Mouse (Mus musculus): ENCODE data around the gene Myadml2. TPM values are rescaled to one million over a fixed set of nuclear protein-coding genes. Genes with fewer than 3 reads are reported as not detected.
A peak's percentile ranks its signal among the peaks of the same experiment; 100 is the strongest.

The Myadml2 gene
- polyA plus RNA-seq, 1 experiment from 2014 or later, result 10.9 TPM

DNA sequence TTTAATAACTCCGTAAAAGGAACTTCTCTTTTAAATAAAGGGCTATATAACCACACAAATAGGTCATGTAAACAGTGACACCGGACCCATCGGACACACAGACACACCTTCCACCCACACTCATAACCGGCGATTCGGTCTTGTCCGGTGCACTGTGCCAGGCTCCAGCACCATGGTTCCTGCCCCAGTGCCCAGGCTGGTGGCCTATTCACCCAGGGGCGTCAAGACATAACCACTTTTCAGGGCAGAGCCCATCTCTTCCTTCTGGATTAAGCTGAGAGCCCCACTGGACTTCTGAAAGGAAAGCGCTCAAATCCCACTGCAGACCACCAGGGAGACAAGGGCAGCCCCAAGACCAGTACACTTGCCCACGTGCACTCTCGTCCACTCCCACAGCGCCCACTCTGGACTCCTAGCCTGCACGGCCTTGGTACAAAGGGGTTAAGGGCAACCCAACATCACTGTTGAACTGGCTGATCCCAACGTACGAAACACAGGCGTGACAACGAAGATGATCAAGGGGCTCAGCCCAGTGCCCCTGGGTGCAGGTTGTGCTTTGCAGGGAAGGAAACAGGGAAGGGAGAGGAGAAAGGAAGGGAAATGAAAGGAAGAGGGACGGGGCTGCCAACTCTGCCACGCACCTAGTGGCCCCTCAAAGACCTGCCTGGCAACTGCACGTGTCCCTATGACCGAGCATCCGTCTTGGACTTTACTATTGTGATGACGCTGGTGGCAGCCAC is 19.2 kb downstream of the Myadml2 start:
- Histone ChIP-seq H3K9me3 (replicated peaks) (no peaks in the 10 kb centered on the region), H3K4me2 (peak overlapping the region; percentile 86), H3K9ac (no peak overlapping the region; the same call in 1 of the 2 replicates), H3K27ac (ENCODE audit: poor library complexity, severe bottlenecking) (no peak overlapping the region), H3K4me1 (replicated peaks) (peaks cover 58% of the 10 kb centered on the region), H3K27me3 (replicated peaks) (no peaks in the 10 kb centered on the region), H3K36me3 (peaks cover 24% of the 10 kb centered on the region), H3K4me3 (peak overlapping the region; percentile 86; the same call in 1 of the 2 replicates)
- WGBS, result 94% methylated on average over 23 of the region's 23 CpGs
- no peak for ATAC-seq (ENCODE audit: insufficient number of reproducible peaks, low FRiP score)

DNA sequence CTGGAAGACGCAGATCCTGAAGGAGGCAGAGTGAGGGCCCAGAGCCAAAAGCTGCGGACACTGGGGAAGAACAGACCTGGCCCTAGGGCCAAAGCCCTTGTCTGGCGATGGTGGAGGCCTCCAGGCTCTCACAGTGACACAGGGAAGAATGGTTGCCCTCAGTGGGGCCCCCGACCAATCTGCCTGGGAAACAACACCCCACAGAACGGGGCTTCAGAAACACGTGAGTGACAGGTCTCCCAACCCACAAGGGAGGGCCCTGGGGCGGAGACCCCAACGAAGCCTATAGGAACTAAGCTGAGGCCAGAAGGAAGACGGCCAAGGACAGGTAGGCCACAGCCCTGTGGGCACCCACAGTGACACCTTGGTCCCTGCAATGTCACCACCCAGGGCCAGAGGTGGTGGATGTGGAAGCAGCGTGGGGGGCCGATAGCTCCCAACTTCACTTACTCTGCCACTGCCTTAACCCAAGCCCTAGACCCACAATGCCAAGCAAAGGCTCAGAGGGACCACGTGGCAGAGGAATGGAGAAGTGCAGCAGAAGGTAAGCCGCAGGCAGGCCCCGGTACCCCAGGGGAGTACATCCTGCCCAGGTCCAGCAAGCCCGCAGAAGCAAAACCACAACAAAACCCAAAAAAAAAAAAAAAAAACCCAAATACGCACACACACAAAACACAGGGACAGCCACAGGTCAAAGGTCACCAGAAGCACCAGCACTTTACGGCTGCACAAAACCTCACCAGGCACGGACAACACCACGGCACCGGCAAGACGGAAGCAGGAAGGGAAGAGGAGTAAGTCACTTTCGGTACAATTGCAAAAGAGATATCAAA is 20.3 kb downstream of the Myadml2 start:
- ATAC-seq (ENCODE audit: insufficient number of reproducible peaks, low FRiP score), result no peak
- Histone ChIP-seq H3K4me3 (no peak overlapping the region), H3K9ac (no peak overlapping the region; the same call in 1 of the 2 replicates), H3K4me2 (no peak overlapping the region), H3K4me1 (replicated peaks) (peaks cover 59% of the 10 kb centered on the region), H3K36me3 (peaks cover 27% of the 10 kb centered on the region), H3K27ac (ENCODE audit: poor library complexity, severe bottlenecking) (no peak overlapping the region), H3K9me3 (replicated peaks) (no peaks in the 10 kb centered on the region), H3K27me3 (replicated peaks) (no peaks in the 10 kb centered on the region)
- 87% methylated on average over 22 of the region's 22 CpGs for WGBS

DNA sequence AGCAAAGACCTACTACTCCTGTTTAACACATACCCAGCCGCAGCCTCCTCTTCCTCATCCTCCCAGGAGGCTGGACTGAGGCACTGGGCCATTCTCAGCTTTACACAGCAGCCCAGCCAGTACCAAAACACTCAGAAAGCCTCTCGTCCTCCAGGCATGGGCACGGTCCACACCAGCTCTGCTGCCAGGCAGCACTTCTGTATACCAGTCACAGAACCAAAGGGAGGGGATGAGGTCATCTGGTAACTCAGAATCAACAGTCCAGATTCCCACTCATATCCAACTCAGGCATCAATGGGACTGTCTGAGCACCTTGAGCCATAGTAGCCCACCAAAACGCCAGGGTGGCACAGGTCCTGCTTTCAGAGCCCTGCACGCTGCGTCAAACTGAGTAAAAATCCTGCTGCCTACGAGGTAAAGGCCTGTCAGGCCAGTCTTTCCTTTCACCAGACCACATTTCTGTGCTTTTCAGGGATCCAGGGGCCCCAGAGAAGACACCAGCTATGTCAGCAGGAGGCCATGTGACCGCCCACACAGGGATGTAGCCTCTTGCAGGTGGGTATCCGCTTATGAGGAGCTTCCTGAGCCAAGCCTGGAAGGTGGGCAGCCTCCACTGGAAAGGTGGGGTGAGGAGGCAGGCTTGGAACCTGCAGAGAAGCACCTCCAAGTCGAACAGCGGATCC is 21.0 kb downstream of the Myadml2 start:
- Histone ChIP-seq H3K9ac (no peak overlapping the region), H3K4me2 (no peak overlapping the region), H3K27ac (ENCODE audit: poor library complexity, severe bottlenecking) (no peak overlapping the region), H3K27me3 (replicated peaks) (no peaks in the 10 kb centered on the region), H3K9me3 (replicated peaks) (no peaks in the 10 kb centered on the region), H3K4me3 (no peak overlapping the region), H3K36me3 (peaks cover 35% of the 10 kb centered on the region), H3K4me1 (replicated peaks) (peaks cover 54% of the 10 kb centered on the region)
- no peak for ATAC-seq (ENCODE audit: insufficient number of reproducible peaks, low FRiP score)
- WGBS, result 88% methylated on average over 11 of the region's 11 CpGs

DNA sequence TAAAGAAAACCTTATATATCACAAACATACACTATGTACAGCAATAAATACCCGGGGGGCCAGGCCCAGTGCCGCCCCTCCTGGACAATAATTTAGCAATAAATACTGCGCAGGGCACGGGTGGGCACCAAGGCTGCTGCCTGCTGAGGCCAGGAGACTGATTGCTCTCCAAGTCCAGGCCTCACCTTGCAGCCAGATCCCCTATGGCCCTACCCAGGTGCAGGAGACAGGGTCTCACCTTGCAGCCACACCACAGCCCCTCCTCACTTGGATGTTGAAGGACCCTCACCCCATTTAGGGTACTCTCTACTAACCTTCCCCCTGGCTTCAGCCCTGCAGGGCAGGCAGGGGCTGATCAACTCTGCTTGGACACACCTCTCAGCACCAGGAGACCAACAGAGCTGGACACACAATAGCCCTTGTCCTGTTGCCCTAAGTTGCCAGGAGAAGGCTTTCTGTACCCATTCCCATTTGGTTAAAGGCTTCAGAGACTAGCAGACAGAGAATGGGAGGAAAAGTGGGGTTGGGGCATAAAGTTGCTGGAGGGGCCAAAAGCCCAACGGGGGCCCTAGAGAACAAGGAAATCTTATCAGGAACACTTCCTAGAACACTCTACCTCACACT is 22.7 kb downstream of the Myadml2 start, which contains the start of gene Sirt7:
Gene Sirt7 (minus strand): TSS at position 89 of the 624 bp plus-strand sequence.
- Histone ChIP-seq H3K27ac (ENCODE audit: poor library complexity, severe bottlenecking) (peak within 1 kb of the TSS; percentile 54), H3K4me1 (replicated peaks) (peaks cover 37% of the 10 kb centered on the region), H3K36me3 (peaks cover 51% of the 10 kb centered on the region), H3K27me3 (replicated peaks) (no peaks in the 10 kb centered on the region), H3K9me3 (replicated peaks) (no peaks in the 10 kb centered on the region), H3K4me3 (peak within 1 kb of the TSS; percentile 93), H3K4me2 (peak within 1 kb of the TSS; percentile 91), H3K9ac (peak within 1 kb of the TSS; percentile 80)
- 12% methylated on average over 5 of the region's 5 CpGs for WGBS
- ATAC-seq (ENCODE audit: insufficient number of reproducible peaks, low FRiP score), result no peak

DNA sequence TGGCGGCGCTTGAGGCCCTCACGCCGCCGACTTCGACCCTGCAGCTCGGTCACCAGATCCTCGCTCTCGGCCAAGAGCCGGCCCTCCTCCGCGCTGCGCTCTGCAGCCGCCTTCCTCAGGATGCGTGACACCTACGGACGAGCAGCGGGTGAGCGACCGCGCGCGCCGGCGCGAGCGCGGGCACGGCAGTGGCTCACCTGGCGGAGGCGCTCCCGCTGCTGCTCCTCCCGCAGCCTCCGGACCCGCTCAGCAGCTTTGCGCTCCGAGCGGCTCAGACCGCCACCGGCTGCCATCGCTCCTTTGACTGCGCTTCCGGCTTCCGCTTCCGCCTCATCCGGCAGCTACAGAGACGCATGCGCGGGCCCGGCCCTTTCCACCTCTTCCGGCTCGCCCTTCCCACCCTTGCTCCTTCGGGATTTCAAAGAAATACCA is 23.3 kb downstream of the Myadml2 start:
- Histone ChIP-seq H3K4me3 (peak overlapping the region; percentile 93), H3K4me1 (replicated peaks) (peaks cover 31% of the 10 kb centered on the region), H3K9ac (peak overlapping the region; percentile 80), H3K36me3 (peaks cover 56% of the 10 kb centered on the region), H3K4me2 (peak overlapping the region; percentile 91), H3K27me3 (replicated peaks) (no peaks in the 10 kb centered on the region), H3K9me3 (replicated peaks) (no peaks in the 10 kb centered on the region), H3K27ac (ENCODE audit: poor library complexity, severe bottlenecking) (peak overlapping the region; percentile 54)
- ATAC-seq (ENCODE audit: insufficient number of reproducible peaks, low FRiP score), result peak; percentile 81
- under 1% methylated on average over 53 of the region's 53 CpGs for WGBS

DNA sequence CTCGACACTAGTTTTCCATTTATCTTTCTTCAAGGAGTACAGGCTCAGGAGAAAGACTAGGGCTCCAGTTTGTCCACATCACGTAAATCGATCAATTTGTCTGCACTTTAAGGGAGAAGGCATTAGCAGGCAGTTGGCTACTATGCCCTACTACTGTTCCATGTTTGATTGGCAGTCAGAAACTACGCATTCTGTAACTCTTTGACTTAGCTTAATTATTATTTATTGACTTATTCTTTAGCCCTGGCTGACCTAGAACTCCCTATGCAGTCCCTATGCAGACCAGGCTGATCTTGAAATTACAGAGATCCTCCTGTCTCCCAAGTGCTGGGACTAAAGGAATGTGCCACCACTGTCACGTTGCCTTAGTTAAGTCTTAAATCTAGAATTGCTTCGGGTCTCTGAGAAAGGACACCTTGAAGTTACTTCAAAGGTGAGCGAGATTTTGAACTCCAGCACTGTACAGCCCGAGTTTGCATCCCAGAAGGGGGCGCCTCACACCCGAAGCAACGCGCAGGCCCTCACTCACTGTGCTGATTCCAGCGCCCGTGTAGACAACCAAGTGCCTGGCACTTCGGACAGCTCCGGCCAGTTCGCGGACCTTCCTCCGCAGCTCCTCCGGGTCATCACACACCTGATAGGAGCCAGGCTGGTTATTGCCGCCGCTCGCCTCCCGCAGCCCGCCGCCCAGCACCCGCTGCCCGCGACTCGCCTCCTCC is 23.8 kb downstream of the Myadml2 start:
- no peaks in the 10 kb centered on the region for H3K27me3 ChIP-seq (replicated peaks)
- peaks cover 26% of the 10 kb centered on the region for H3K4me1 ChIP-seq (replicated peaks)
- peak overlapping the region; percentile 93 for H3K4me3 ChIP-seq
- H3K9ac ChIP-seq, result peak overlapping the region; percentile 80
- H3K9me3 ChIP-seq (replicated peaks), result no peaks in the 10 kb centered on the region
- peak; percentile 85 for ATAC-seq (ENCODE audit: insufficient number of reproducible peaks, low FRiP score)
- H3K27ac ChIP-seq (ENCODE audit: poor library complexity, severe bottlenecking), result peak overlapping the region; percentile 54
- 12% methylated on average over 30 of the region's 30 CpGs for WGBS
- peak overlapping the region; percentile 91 for H3K4me2 ChIP-seq
- peaks cover 56% of the 10 kb centered on the region for H3K36me3 ChIP-seq

DNA sequence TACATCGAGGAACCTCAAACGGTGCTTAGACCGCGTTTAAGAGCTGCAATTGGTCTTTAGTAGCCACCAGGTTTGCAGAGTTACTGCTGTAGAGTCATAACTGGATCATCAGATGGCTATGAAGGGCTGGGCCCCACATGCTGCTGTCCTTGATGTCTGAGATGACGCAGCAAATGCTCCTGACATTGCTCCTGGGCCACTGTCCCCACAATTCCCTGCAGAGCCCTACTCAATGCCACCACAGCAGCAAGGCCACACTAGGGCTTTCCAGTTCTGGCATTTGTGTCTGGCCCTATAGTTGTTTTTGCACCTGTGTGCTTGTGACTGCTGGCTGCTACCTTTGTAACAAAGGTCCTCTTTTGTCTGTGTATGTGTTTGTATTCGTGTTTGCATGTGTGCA is 25.2 kb downstream of the Myadml2 start:
- H3K9ac ChIP-seq, result no peak overlapping the region
- H3K27me3 ChIP-seq (replicated peaks), result no peaks in the 10 kb centered on the region
- H3K36me3 ChIP-seq, result peaks cover 60% of the 10 kb centered on the region
- ATAC-seq (ENCODE audit: insufficient number of reproducible peaks, low FRiP score), result no peak
- H3K4me1 ChIP-seq (replicated peaks), result peaks cover 28% of the 10 kb centered on the region
- no peak overlapping the region for H3K27ac ChIP-seq (ENCODE audit: poor library complexity, severe bottlenecking)
- H3K4me2 ChIP-seq, result no peak overlapping the region
- no peaks in the 10 kb centered on the region for H3K9me3 ChIP-seq (replicated peaks)
- no peak overlapping the region for H3K4me3 ChIP-seq
- whole genome bisulfite sequencing, result 84% methylated on average over 6 of the region's 6 CpGs

DNA sequence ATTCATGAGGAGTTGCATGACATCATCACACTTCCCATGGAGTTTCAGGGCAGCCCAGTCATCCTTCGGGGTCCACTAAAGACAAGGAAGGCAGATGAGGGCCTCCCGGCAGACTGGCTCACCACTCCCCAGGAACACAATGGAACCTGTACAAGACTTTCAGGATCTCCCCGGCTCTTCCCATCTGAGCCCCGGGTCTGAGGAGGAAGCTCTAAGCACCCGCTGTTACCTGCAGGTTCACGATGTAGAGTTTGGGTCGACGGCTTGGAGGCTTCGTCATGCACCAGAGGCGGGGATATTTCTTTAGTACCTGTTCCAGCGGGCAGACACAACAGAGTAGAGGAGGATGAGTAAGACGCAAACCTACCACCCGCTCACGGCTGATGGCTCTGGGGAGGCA is 27.8 kb downstream of the Myadml2 start:
- H3K27ac ChIP-seq (ENCODE audit: poor library complexity, severe bottlenecking), result no peak overlapping the region
- H3K4me3 ChIP-seq, result no peak overlapping the region
- peaks cover 32% of the 10 kb centered on the region for H3K4me1 ChIP-seq (replicated peaks)
- H3K9ac ChIP-seq, result no peak overlapping the region
- no peak overlapping the region for H3K4me2 ChIP-seq
- H3K9me3 ChIP-seq (replicated peaks), result no peaks in the 10 kb centered on the region
- 90% methylated on average over 14 of the region's 14 CpGs for whole genome bisulfite sequencing
- no peaks in the 10 kb centered on the region for H3K27me3 ChIP-seq (replicated peaks)
- no peak for ATAC-seq (ENCODE audit: insufficient number of reproducible peaks, low FRiP score)
- peaks cover 51% of the 10 kb centered on the region for H3K36me3 ChIP-seq

DNA sequence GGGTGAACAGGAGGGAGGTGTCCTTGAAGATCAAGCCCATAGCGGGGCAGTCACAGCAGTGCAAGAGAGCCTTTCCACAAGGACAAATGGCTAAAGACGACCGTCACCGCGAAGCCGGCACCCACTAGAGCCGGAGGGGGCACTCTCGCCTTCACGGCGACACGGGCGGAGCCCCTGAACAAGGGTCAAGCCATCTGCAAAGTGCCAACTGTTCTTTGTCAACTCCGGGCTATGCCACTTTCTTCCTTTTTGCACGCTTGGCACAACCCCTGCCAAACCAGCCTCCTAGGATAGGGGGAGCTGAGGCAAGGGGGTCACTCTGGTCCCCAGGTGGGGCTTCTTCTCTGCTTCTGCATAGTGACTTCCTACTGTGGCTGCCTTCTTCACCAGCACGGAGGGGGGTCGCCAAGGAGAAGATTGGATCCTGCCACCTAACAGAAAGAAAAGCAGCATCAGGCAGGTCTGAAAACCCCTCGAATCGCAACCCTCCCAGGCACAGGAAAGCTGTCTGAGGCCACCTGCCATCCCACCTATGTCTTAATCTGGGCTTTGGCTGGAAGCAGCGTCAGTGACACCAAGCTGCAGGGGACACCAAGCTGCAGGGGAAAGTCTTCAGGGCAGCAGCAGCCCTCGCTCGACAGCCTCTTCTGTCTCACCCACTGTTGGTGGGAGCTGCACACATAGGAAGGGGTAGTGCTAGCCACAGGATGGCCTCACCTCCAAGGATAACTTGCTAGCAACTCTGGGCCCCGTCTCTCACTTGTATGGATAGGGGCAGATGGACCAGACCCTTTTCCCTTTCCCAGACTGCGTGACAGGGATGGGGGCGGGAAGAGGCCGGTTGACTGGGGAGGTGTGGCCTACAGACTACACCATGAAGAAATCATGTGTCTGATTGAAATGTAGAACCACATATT is 29.1 kb downstream of the Myadml2 start:
- Histone ChIP-seq H3K4me3 (no peak overlapping the region), H3K36me3 (peaks cover 62% of the 10 kb centered on the region), H3K27me3 (replicated peaks) (no peaks in the 10 kb centered on the region), H3K4me1 (replicated peaks) (peaks cover 29% of the 10 kb centered on the region), H3K9me3 (replicated peaks) (no peaks in the 10 kb centered on the region), H3K27ac (ENCODE audit: poor library complexity, severe bottlenecking) (no peak overlapping the region), H3K4me2 (peak overlapping the region; percentile 89; the same call in 1 of the 2 replicates), H3K9ac (no peak overlapping the region; the same call in 1 of the 2 replicates)
- ATAC-seq (ENCODE audit: insufficient number of reproducible peaks, low FRiP score), result no peak
- WGBS, result 93% methylated on average over 25 of the region's 25 CpGs
